Mouse (Mus musculus): Measurements from ENCODE around the gene Slc9a1.

DNA sequence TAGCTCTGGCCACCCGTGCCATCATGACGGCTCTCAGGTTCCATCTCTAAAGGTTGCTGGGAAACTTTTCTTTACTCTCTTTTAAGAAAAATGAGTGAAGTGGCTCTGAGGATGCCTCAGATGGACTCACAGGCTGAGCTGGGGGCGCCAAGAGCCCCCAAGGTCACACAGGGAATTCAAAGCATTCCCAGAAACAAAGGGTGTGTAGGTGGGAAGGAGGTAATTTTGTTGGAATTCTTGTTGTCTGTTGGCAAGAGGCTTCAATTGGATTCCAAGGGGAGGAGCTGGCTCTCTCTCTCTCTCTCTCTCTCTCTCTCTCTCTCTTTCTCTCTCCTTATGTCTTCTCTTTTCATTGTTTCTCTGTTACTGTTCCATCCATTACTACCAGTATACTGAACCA, 72.7 kb downstream of the Slc9a1 start:
- TF ChIP-seq CTCF (IDR thresholded peaks at IDR 0.05; ENCODE audit: control insufficient read depth, insufficient read depth, insufficient replicate concordance, low read depth, low read length), result no peak
- no peak for TF ChIP-seq POLR2A (IDR thresholded peaks at IDR 0.05; ENCODE audit: control insufficient read depth, low read depth, low read length)

Measured in testis, adult 2 months (tissue).